Mouse (Mus musculus): ENCODE data around the gene Cep97.
A peak's percentile ranks its signal among the peaks of the same experiment; 100 is the strongest.
"Not testable (repeated sequence)": the region's sequence is repeated elsewhere in the genome, so short reads cannot be mapped to it uniquely, and the experiment has no call there.

The Cep97 gene

DNA sequence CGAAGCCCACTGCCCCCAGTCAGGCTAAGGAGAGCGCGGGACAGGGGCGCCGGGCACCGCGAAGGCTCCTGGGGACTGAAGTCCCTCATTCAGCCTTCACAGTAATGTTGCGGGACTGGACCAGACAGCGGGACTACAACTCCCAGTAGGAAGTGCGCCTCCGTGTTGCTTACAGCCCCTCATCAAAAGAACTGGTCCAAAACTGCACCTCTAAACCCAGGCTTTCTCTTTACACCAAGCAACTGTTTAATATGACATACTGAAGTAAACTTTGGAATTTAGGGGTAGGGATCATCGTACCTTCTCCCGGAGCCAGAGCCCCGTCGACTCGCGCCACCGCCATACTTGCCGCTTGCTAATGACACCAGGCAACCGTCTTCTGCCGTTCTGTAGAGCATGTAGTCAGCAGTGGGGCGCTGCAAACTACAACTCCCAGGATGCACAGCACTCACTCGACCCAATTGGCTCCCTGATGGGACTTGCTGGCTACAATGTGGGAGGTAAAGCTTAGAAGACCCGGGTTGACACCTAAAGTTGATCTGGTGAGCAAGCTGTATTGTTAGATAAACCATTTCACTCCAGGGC, at the start of gene Cep97:
Gene Cep97 (minus strand): TSS at position 403 of the 585 bp plus-strand sequence.
- peak; percentile 92 for DNase-seq (ENCODE audit: inconsistent ontology term)

DNA sequence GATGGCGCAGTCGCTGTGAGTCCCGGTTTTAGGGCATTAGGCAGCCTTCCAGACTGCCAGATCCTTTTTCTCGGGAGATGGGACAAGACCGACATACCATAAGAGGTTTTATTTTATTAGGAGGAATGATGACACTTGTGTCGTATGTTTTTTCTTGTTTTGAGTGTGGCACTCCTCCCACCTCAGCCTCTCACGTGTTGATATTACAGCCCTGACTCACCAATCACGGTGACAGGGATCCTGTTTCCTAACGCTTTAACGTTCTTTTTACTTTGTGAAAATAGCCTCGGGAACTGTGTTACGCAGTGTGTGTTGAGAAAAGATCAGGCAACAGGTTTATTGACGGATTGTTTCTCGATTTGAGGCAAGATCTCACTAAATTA, 40.2 kb upstream of the Cep97 start:
- DNase-seq (ENCODE audit: inconsistent ontology term), result peak; percentile 75

DNA sequence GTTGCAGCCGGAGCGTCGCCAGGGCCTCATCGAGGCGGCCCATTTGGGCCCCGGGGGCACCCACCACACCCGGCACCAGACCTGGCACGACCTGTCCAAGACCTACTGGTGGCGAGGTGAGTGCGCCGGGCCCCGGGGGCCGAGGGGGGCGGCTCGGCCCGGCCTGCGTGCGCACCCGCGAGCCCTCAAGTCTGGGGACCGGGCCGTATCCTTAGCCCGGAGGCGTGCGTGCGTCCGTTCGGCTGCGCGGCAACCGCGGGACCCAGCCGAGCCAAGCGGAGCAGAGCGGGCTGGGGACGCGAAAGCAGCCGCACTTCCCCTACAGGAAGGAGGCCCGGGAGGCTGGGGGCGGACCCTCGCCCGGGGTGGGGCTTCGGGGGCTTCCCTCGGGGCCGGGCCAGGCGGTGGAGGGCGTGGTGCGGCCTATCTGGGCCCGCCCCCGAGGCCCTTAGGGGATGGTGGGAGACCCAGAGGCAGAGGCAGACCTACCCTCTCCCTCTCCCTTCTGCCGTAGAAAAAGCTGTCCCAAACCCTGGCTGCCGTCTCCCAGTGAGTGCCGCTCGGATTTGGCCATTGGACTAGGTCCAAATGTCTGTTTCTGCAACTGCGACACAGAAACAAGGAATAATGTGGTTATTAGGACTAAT, 39.7 kb upstream of the Cep97 start:
- DNase-seq (ENCODE audit: inconsistent ontology term), result peak; percentile 96

DNA sequence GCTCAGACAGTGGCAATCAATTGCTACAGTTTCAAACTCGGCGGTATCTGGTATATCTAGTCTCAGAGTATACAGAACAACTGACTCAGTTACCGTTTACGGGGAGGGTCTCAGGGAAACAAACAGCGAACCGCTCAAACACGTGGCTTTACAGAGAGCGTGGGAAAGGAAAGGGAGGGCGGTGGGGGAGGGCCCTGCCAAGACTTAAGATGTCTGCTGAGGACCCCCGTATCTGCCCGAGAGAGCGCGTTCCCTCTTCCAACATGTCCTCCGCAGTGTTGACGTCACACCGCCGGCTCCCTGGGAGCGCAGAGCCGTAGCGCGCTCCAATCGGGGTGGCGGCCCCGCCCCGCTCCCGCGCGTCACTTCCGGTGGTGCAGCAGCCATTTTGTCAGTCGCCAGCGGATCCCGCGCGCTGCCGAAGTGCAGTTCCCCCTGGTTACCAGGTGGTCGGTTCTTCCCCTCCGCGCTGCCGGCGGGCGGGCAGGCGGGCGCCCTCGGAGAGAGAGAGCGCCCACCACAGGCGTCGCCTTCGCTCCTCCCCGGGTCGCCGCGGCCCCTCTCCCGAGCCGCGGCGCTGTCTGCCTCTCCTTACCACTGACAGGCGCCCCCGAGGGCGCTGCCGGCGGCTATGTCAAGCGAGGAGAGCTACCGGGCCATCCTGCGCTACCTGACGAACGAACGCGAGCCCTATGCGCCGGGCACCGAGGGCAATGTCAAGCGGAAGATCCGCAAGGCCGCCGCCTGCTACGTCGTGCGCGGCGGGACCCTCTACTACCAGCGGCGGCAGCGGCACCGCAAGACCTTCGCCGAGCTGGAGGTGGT, 39.0 kb upstream of the Cep97 start, which contains the start of gene Zbtb11:
Gene Zbtb11 (plus strand): TSS at position 453 of the 825 bp plus-strand sequence.
- DNase-seq (ENCODE audit: inconsistent ontology term), result peak; percentile 99

DNA sequence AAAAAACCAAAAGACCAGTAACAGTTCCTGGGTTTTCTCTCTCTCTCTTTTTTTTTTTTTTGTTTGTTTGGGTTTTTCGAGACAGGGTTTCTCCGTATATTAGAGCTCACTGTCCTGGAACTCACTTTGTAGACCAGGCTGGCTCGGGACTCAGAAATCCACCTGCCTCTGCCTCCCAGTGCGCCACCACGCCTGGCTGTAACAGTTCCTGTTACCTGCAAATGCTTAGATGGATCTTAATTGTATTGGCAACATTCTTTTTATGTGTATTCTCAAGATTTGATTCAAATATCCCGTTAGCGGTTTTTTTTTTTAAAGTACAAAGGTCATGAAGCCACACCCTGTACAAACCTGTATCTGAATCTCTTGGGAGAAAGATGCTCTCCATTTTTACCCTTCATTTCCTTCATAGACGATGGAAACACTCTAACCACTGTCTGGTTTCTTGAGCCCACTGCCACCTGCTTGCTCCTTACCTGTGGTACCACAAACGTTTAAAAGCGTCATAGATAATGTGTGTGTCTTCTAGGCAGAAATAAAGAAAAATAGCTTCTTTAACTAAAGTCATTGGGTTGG, 38.1 kb upstream of the Cep97 start:
- no peak for DNase-seq (ENCODE audit: inconsistent ontology term)

DNA sequence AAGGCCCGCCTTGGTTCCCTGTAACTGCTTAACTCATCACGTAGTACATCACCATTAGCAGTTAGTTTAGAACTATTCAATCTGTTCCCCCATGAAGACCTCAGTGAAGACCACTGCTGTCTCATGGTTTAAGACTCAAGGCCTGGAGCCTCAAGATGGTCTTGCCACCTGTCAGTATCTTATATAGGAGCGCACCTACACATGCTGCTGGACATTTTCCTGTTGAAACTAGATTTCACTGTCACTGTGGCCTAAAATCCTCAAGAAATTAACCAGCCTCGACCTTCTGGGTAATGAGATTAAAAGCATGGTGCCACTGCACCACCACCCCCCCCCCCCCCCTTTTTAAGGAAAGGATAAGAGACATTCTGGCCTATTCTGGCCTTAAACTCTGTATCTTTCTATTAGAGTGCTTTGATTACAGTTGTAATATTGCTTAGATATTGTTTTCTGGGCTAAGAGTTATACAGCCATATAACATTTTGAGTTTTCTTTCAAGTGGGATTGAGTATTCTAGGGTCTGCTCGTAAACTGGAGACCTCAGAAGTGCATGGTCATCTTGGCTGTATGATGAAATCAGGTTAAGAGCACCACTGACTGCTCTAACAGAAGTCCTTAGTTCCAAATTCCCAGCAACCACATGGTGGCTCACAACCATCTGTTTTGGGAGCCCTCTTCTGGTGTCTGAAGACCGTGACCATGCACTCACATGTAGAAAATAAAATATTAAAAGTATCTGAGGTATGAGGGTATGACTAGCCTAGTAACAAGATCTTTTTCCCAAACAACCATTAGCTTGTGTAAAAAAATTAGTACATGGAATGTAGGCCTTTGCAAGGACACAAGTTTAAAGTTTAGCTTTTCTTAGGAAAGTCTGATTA, 37.3 kb upstream of the Cep97 start:
- DNase-seq (ENCODE audit: inconsistent ontology term), result no peak

DNA sequence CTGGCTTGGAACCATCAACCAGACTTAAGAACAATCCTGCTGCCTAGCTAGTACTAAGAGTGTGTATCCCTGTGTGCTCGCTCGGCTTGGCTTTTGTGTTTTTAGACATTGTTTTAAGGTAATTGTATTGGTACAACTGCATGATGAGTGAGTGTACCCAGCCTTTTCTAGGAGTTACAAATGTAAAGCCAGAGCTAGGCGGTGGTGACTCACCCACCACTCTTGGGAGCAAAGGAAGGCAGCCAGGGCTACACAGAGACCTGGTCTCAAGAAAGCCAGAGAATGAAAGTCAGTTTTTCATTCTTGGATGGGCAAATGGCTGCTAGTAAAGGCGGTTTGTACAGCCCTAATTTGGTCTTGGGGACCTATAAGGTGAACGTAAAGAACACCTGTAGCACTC, 35.8 kb upstream of the Cep97 start:
- no peak for DNase-seq (ENCODE audit: inconsistent ontology term)

DNA sequence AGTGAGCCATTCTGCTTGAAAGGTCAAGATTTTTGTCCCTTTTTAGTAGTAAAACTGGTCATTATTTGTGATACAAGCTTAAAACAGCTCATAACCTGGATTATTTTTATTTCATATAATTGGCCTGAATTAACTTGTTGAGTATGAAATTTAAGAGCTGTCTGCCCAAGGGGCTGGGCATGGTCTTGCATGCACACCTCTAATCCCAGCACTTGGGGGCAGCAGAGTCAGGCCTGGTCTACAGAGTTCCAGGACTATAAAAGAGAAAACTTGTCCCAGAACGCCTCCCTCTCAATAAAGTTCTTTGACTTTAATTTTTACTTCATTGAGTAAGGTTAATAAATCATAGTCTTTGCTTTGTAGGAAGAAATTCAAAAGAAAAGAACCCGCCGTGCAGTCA, 34.5 kb upstream of the Cep97 start:
- no peak for DNase-seq (ENCODE audit: inconsistent ontology term)

DNA sequence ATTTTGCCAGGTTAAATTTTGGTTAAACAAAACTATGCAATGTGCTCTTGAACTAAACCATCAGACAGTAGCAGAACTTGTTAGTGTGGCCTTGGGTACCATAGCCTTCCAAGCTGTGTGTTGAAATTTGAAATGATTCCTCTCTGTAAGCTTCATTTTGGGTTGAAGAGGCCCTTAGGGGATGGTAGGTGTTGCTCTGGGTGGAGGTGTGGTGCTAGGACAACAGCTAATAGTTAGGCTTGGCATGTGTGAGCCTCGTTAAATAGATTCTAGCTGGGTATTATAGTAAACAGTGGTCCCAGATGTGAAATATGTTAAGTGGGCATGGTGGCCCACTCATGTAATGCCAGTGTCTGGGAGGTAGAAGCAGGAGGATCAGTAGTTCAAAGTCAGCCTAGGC, 32.6 kb upstream of the Cep97 start:
- DNase-seq (ENCODE audit: inconsistent ontology term), result peak; percentile 25

DNA sequence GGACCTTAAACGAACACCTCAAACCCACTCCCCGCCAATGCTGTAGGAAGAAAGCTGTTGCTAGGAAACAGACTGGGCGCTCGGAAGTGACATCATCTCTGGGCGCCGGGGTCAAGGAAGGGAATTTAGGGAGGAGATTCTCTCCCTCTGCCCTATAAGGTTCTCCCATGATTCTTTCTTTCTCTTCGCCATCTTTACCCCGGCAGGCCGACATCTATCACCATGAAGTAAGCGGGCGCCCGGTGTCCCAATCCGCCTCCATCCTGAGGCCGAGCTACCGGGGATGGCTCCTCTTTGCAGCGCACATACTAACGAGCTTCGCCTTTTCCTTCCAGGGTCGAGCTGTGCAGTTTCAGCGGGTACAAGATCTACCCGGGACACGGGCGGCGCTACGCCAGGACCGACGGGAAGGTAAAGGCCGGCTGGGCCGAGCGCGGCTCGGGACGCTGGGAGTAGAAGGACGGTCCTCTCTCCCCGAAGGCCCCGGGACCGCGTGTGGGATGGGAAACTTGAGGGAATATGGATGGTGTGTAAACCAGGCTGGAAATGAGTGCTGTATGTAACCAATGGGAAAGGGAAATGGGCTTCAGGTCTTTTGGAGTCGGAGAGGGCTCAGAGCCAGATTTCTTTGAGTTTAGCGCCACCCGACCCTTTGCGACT, 31.7 kb upstream of the Cep97 start, which contains the start of gene Rpl24:
Gene Rpl24 (plus strand): TSS at position 64 of the 660 bp plus-strand sequence.
- peak; percentile 91 for DNase-seq (ENCODE audit: inconsistent ontology term)

DNA sequence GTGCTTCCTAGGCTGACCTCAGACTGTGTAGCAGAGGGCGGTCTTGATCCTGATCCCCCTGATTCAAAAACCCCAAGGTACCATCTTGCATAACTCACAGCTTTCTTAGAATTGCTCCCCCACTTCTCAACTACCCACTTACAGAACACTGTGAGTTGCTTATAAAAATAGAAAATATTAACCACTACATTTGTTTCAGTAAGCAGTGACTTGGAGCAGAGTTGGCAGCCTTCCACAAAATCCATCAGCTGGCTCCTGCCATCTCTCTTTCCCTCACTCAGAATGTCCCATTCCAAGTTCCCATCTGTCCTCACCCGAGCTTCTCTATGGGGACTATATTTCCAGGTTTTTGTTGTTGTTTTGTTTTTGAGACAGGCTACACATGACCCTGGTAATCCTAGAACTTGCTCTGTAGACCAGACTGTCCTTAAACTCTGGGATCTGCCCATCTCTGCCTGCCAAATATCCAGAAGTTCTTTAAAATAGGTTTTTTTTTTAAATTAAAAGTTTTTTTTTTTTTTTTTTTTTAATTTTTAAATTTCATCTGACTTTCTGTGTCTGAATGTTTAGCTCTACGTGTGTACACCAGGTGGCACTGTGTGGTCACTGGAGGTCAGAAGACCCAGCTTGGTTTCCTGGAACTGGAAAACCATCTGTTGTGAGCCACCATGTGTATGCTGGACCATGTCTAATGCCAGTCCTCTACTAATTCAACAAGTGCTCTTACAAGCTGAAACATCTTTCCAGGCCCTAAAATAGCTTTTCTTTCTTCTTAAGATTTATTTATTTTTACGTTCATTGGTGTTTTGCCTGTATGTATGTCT, 29.7 kb upstream of the Cep97 start:
- peak; percentile 26 for DNase-seq (ENCODE audit: inconsistent ontology term)

DNA sequence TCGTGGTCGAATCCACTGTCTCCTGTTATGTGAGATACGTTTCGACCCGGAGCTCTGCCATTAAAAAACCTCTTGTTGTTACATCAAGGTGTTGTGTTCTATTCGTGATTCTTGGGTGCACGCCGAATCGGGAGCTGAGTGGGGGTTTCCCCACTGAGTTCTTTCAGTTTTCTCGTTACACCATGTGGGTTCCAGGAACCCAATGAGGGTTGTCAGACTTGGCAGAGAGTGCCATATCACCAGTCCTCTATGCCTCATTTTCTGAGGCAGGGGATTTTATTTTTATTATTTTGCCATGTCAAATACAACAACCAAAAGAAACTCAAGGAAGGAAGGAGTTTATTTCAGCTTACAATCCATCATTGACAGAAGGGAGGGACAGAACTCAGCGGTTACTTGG, 28.4 kb upstream of the Cep97 start:
- not testable (repeated sequence) for DNase-seq (ENCODE audit: inconsistent ontology term)

DNA sequence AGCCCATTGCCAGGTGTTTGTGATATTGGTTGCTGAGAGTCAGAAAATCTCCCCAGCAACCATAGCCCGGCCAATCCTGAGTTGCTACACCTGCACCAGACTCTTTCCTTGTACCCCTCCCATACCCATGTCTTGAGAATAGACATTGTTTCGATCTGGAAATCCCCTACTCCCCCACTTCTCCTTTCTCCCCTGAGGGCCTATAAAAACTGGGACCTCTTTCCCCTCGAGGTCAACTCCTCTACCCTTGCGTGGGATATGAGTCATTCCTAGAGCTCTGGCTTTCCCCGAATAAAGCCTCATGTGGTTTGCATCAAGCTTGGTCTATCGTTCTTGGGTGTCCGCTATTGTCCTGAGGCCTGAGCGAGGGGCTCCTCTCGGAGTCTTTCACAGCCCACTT, 19.5 kb upstream of the Cep97 start:
- not testable (repeated sequence) for DNase-seq (ENCODE audit: inconsistent ontology term)

DNA sequence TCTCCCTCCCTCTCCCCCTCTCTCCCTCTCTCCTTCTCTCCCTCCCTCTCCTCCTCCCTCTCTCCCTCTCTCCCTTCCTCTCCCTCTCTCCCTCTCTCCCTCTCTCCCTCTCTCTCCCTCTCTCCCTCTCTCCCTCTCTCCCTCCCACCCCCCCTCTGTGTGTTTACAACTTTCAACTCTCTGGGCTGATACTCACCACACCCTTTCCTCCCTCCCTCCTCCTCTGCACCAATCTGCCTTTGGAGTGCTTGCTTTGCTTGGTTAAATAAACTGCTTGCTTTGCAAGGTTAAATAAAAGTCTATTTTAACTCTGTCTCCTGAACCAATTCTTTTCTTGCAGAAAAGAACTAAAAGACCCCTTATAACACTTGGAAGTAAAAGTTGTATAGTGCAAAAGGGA, 18.1 kb upstream of the Cep97 start:
- no peak for DNase-seq (ENCODE audit: inconsistent ontology term)

DNA sequence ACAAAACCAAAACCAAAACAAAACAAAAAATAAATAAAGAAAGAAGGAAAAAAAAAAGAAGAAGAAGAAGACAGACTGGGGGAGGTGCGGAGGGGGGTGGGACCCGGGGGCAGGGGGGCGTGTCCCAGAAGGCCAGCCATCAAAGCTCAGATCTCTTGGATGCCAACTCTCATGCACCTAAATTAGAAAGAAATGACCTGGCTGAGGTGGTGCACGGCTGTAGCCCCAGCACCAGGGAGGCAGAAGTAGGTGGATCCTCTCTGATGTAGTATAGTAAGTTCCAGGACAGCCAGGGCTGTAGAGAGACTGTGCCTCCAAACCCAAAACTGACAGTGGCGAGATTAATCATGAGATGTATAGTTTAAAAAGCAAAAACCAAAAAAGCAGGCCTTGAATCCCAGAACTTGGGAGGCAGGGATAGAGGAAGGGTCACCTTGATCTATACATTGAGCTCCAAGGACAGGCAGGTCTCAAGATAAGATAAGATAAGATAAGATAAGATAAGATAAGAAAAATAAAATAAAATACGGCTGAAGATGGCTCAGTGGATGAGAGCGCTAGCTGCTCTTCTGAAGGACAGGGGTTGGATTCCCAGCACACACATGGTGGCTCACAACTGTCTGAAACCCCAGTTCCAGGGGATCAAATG, 17.1 kb upstream of the Cep97 start:
- no peak for DNase-seq (ENCODE audit: inconsistent ontology term)

DNA sequence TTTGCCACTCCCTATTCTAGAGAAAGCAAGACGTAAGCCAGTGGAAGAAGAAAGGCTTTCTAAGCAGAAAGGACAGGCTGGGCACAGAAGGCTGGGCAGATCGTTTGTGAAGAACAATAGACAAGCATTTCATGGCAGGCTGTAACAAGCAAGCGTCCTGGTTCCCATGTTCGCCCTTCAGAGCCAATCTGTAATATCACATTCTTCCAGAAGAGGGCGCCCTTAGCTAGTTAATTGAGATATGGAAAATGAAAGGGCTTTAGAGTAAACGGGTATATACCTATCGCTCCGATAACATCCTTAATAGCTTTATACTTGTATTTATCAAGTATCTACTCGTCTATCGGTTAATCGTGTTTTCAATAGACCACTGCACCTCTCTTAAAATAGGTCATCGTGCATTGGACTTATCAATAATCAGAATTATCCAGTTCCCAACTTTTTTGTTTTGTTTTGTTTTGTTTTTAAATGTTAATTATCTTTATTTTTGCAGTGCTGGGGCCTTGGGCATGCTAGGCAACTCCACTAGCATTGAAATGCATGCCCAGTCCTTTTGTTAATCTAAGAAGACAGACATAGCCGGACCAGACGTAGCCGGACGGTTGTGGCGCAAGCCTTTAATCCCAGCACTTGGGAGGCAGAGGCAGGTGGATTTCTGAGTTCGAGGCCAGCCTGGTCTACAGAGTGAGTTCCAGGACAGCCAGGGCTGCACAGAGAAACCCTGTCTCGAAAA, 16.5 kb upstream of the Cep97 start:
- DNase-seq (ENCODE audit: inconsistent ontology term), result peak; percentile 89

DNA sequence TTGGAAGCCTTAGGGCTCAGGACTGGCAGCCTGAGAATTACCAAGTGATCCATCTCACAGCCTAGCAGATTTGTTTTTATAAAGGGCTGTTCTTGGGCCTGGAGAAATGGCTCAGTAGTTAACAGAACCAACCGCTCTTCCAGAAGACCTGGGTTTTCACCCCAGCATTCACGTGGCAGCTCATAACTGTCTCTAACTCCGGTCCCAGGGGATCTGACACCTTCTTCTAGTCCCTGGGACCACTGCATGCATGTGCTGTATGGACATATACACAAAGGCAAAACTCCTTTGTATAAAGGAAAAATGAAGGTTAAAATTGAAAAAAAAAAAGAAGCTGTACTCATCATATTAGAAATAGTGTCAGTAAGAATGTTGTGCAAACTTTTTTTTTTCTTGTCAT, 15.8 kb upstream of the Cep97 start:
- DNase-seq (ENCODE audit: inconsistent ontology term), result no peak

DNA sequence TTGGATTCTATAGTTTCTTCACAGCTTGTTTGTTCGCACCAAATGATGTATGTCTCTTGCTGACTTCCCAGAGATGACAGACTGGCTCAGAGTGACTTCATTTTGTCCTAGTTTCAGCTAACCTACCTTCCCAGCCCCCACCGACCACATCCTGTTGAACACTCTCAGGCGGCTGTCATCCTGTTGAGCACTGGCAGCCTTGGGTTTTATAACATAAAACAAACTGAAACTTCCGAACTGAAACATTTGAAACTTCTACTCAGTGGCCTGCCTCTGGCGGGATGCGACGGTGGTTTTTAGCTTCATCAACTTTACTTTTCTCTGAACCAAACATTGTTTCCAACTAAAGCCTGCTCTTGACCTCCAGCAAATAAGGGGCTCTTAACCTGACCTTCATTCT, 14.3 kb upstream of the Cep97 start:
- DNase-seq (ENCODE audit: inconsistent ontology term), result peak; percentile 31
